Mouse (Mus musculus) C2C12 (cell line): Measurements from ENCODE around the gene Macrod1.

ENCODE experiments used
- CTCF ChIP-seq: IDR thresholded peaks from one replicate; pipeline ENCODE4 v1.5.1; 2011; ENCODE audit not compliant: control insufficient read depth, insufficient read depth, insufficient read length
- USF1 ChIP-seq: IDR thresholded peaks from one replicate; pipeline ENCODE4 v1.6.1; 2011; ENCODE audit warnings: low read depth, mild to moderate bottlenecking, control low read depth, moderate library complexity

- no peak for TF ChIP-seq CTCF
- no peak for TF ChIP-seq USF1
Measured at GRCm38 (mm10) chr19:7165509-7166199, 109.0 kb downstream of the Macrod1 start.
